Mouse (Mus musculus): ENCODE data around the gene Mettl16. TPM values are rescaled to one million over a fixed set of nuclear protein-coding genes. Genes with fewer than 3 reads are reported as not detected.

Gene Mettl16
- total RNA-seq, 2 experiments from 2014 or later, result 16.2 to 47.0 TPM

DNA sequence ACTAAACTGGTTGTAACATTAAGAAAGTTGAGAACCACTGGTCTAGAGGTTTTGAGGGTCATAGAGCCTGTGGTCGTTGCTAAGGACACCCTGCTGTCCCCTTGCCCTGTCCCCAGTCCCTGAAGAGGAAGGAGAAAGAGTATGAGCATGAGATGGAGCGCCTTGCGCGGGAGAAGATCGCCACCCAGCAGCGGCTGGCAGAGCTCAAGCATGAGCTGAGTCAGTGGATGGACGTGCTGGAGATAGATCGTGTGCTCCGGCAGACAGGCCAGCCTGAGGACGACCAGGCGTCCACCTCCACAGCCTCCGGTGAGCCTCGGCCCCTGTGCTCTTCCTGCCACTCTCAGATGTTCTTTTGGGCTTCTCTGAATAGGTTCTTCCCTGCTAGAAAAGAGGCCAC lies 71.4 kb downstream of the Mettl16 start:
- no peak for ATAC-seq (replicated peaks; ENCODE audit: poor library complexity, severe bottlenecking)

- ATAC-seq (replicated peaks; ENCODE audit: poor library complexity, severe bottlenecking), result no peak
Observed at GRCm38 (mm10) chr11:74842656-74843434, 72.2 kb downstream of the Mettl16 start.

GRCm38 (mm10) chr11:74843435-74843714 lies 72.7 kb downstream of the Mettl16 start:
- no peak for ATAC-seq (replicated peaks; ENCODE audit: poor library complexity, severe bottlenecking)

DNA sequence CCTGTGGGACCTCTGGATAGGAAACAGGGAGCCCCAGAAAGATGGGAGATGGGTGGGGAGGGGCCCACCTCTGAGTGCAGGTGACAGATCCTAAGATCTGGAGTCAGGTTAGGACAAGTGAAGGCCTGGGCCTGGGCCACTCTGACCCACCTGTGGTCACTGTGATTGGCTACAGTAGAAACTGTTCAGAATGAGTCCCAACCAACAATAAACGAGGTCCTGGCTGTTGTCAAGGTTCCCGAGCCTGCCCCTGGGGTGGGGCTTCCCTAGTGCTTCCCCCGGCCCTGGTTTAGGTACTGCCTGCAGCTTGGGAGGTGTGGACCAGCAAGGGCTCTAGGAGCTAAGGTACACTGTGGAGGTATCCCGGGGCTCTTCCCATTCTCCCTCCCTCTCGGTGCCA lies 73.1 kb downstream of the Mettl16 start:
- ATAC-seq (replicated peaks; ENCODE audit: poor library complexity, severe bottlenecking), result no peak

GRCm38 (mm10) chr11:74845784-74846183 lies 75.2 kb downstream of the Mettl16 start:
- ATAC-seq (replicated peaks; ENCODE audit: poor library complexity, severe bottlenecking), result no peak

DNA sequence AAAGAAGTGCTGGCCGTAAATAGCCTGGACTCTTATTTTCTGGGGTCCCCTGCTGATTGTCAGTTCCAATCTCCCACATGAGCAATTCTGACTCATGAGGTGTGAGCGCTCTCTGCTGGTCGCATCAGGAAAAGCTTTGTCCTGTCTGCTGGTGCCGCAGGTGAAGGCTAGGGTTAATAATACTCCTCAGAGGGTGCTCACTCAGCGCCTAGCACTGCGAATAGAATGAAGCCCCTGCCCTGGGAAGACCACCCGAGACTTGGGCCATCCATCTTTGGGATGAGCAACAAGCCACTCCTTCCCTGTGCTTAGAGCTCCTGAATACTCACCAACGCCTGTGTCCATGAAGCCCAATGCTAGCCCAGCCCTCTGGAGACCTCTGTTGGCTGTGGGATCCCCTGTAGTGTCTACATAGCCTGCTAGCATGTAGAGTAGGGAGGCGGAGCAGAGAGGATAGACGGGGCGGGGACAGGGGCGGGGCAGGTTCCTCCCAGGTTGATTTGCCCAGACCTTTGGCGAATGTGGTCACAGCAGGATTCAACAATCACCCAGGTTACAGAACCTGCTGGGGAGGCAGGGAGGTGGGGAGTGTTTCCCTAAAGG lies 77.4 kb downstream of the Mettl16 start:
- peak; percentile 83 for ATAC-seq (replicated peaks; ENCODE audit: poor library complexity, severe bottlenecking)

DNA sequence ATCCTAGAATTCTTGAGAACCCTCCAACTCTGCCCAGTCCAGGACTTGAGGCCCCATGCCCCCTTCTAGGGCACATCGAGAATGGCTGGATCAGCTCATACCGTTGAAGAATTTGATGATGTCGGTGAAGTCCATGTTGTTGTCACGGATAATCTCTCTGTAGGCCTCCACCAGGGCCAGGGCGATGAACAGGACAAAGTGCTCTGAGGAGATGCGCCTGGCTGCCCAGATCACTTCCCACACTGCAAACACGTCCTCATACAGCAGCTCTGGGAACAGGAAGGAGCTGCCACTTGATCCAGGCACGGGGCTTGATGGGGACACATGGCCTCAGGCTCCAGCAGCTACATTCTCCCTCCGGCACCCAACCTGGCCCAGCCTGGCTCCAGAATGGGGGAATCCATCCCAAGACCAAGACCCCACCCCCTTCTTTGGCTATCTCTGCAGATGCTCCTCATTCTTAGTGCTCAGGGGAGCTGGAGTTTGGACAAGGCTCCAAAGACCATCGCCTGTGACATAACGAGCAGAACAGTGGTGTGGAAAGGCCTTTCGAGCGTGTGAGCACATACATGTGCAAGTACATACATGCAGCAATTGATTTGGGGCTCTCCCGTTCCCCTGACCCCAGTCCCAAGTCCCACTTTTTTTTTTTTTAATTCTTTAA lies 80.5 kb downstream of the Mettl16 start:
- no peak for ATAC-seq (replicated peaks; ENCODE audit: poor library complexity, severe bottlenecking)

DNA sequence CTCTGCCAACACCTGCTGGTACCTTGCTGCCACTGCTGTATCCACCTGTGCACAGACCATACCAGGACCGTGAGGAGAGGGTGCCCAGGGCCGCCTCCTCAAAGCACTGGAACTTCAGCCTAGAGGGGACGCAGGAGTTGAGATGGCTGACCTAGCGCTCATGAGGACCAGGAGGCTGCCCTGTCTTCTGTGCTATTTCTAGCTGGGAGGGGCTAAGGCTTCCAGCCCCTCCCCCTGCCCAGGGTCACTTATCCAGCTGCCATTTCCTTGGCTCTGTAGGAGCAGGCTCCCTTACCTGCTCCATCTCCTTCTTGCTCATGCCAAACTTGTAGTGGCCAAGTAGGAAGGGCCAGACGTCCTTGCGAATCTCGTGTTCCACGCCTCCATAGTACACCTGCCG lies 87.1 kb downstream of the Mettl16 start:
- no peak for ATAC-seq (replicated peaks; ENCODE audit: poor library complexity, severe bottlenecking)

DNA sequence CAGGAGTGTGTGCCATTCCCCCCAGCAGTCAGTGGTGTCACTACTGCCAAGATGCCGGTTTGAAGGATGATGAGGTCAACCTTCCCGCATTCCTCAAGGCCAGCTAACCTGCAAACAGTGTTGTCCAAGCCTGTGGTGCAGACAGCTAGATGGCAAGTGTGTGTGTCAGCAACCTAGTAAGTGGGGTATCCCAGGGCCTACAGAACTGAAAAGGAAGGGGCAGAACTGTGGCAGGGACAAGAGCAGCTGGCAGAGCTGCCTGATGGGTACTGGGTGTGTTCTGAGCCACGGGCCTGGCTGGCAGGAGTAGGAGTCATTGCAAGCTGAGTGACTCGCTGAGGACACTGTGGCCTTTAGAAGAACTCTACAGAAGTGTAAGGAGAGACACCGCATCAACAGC lies 91.5 kb downstream of the Mettl16 start:
- no peak for ATAC-seq (replicated peaks; ENCODE audit: poor library complexity, severe bottlenecking)

DNA sequence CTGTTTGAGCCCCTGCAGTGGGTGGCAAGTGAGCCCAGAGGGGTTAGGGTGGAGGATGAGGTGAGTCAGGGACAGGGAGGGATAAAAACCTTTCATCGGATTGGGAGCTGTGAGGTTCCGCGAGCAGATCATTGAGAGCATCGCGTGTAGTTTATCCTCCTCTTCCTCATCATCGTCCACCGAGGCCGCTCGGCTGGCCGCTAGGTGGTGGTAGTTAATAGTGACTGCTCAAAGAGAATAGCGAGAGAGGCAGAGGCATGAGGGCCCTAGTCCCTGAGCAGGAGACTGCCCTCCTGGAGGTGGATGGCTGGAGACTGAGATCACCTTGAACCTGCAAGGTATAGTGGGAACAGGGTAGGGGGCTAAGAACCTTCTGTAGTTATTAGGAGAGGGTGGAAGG lies 92.8 kb downstream of the Mettl16 start:
- no peak for ATAC-seq (replicated peaks; ENCODE audit: poor library complexity, severe bottlenecking)

GRCm38 (mm10) chr11:74864421-74864820 lies 93.8 kb downstream of the Mettl16 start:
- ATAC-seq (replicated peaks; ENCODE audit: poor library complexity, severe bottlenecking), result no peak

- no peak for ATAC-seq (replicated peaks; ENCODE audit: poor library complexity, severe bottlenecking)
Observed at GRCm38 (mm10) chr11:74865252-74865651, 94.6 kb downstream of the Mettl16 start.

DNA sequence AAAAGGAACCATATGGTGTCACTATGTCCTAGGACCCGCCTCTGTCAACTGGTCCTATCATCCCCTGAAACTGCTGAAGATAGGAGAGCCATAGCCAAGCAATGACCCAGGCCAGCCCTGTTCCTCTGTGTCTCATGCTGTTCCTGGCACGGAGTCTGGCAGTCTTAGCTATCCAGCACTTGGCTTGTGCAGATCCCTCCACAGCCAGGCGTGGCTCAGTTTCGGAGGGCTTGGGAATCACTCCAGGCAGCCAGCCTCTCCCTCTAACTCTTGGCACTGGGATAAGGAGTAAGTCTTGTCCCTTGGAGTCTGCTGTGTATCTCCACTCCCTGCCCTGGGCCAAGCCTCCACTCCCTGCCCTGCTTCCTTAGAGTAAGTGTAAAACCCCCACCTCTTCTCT lies 96.0 kb downstream of the Mettl16 start:
- ATAC-seq (replicated peaks; ENCODE audit: poor library complexity, severe bottlenecking), result no peak

DNA sequence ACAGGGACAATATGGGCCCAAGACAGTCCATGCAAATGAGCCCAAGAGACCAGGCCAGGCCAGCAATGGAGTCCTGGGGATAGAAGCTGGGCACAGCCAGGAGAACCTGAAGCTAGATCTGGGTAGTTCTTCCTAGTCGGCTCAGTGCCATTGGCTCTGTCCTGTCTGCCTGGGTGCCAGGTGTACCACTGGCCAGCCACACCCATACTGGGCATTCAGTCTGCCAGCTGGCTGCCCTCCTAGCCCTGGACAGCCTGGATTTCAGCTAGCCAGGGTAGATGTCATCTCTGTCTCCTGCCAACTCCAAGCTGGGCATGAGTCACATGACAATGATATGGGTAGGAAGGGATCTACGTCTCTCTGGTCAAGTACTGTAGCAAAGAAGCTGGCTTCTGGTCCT lies 96.6 kb downstream of the Mettl16 start:
- ATAC-seq (replicated peaks; ENCODE audit: poor library complexity, severe bottlenecking), result no peak

DNA sequence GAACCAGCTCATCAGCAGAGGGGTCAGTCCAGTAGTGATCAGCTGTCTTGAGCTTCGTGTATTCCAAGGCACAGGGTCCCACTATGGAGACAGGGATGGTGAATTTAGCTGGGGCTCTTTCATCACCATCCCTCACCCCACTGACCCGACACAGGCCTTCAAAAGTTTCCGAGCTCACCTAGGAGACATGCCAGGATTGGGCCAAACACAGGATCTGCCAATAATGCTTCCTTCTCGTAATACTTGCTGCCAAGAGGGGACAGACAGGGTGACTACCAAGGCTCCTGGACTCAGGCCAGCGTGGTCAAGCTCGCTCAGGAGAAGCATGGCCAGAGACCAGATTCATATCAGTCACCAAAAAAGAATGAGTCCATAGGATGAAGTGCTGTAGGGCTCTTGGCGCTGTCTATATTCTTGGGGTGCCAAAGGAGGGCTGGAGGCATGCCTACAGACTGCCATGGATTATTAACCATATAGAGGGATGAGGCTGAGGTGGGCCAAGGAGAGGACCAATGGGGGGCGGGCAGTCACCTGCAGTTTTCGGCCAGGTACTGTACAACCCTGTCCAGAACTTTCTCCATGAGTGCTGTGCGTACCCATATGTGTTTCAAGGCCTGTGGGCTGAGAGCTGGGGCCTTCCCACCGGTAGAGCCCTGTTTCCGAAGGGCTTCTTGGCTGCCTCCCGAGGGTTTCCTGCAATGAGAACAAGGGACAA lies 97.6 kb downstream of the Mettl16 start:
- ATAC-seq (replicated peaks; ENCODE audit: poor library complexity, severe bottlenecking), result no peak

DNA sequence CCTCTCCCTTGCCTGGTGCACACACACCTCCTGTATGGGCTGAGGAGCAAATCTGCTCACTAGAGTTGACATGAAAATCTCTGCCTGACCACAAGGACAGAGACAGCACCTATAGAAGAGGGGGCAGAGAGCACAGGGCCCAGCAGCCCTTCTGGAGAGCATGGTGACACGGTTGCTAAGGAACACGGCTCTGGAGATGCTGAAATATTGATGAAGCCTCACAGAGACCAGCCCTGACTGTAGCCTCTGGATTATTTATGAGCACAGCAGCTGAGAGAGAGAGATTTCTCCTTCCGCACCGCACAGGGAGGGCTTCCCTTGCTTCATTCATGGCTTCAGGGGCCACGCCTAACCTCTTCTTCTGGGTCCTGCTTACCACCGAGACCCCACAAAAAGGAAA lies 99.0 kb downstream of the Mettl16 start:
- ATAC-seq (replicated peaks; ENCODE audit: poor library complexity, severe bottlenecking), result no peak

DNA sequence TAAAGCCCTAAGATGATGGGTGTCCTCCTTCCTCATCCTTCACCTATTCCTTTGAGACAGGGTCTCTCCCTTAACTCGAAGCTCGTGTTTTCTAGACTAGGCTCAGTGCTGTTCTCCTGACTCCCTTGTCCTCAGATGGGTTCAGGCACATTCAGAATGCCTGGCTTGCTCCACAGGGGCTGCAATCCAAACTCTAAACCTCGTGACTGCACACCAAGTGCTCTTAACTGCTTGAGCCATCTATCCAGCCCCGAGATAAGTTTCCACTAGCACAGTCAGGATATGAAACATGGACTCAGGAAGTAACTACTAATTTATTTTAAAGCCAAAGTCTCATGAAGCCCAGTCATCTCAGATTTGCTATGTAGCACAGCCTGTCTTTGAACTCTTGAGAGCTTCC lies 99.9 kb downstream of the Mettl16 start:
- no peak for ATAC-seq (replicated peaks; ENCODE audit: poor library complexity, severe bottlenecking)

DNA sequence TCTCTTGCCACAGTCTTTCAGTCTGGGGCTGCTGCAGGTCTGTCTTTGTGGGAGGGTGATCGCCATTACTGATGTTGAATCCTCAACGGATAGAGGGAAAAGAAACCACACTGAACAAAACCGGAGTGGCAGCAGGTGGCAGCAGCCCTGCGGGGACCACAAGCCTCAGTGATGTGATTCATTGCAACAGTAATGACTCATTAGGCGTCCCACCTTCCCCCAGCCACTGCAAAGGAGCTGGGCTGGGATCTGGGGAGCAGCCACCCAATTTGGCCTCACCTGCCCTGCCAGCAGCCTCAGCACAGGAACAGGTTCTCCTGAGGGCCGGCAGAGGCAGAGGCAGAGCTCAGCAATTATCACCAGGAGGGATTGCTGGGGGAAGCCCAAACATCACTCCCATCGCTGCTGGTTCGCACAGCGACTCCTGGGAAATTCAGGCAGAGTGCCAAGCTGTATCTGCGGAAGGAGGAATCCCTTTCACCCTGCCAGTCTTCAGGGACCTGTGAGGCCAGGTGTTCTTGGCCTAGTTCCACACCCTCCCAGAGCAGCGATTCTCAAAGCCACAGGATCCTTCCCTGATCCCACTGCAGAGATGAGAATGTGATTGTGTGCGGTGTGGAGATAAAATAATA lies 100.5 kb downstream of the Mettl16 start:
- no peak; the same call in 1 of the 2 replicates for ATAC-seq (replicated peaks; ENCODE audit: poor library complexity, severe bottlenecking)

- ATAC-seq (replicated peaks; ENCODE audit: poor library complexity, severe bottlenecking), result no peak
Observed at GRCm38 (mm10) chr11:74874630-74875029, 104.0 kb downstream of the Mettl16 start.

DNA sequence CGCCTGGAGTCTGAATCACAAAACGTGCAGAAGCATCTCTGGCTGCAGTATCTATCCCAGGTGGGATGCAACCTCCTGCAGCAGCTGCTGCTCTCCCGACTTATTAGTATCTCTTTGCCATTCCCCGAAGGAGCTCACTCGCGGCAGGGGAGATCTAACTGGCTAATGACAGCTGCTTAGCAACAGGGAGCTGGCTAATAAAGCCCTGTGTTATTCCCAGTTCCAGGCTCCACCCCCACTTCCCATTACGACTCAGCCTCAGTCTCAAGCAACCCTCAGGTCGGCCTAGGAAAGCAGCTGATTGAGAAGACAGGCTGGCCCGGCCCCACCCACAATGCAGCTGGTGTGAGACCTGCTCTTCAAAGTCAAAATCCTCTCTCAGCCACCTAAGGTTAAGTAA lies 106.2 kb downstream of the Mettl16 start:
- ATAC-seq (replicated peaks; ENCODE audit: poor library complexity, severe bottlenecking), result no peak

Data from granulocyte monocyte progenitor cell, adult 5-6 weeks (primary cell).